Mouse (Mus musculus) C2C12 (cell line): ENCODE data around the gene Ctse.

Experiments used
- CTCF ChIP-seq: IDR thresholded peaks from one replicate; pipeline ENCODE4 v1.5.1; 2011; ENCODE audit not compliant: control insufficient read depth, insufficient read depth, insufficient read length
- MAX ChIP-seq: IDR thresholded peaks from one replicate; pipeline ENCODE4 v1.6.1; 2011; ENCODE audit warnings: mild to moderate bottlenecking, control low read depth
- MYOG ChIP-seq: IDR thresholded peaks from one replicate; pipeline ENCODE4 v1.6.1; 2011; ENCODE audit not compliant: control insufficient read depth, insufficient read length; ENCODE audit errors: extremely low read depth
- USF1 ChIP-seq: IDR thresholded peaks from one replicate; pipeline ENCODE4 v1.6.1; 2011; ENCODE audit warnings: low read depth, mild to moderate bottlenecking, control low read depth, moderate library complexity

DNA sequence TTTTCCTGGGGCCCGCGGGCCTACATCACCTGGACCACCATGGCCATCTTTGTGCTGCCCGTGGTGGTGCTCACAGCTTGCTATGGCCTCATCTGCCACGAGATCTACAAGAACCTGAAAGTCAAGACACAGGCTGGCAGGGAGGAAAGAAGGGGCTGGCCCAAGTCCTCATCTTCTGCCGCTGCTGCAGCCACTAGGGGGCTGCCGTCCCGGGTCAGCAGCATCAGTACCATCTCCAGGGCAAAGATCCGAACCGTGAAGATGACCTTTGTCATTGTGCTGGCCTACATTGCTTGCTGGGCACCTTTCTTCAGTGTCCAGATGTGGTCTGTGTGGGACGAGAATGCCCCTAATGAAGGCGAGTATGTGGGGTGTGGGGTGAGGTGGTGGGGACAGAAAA, 37.8 kb upstream of the Ctse start:
- TF ChIP-seq CTCF (no peak), MAX (no peak), MYOG (no peak), USF1 (no peak)
